Mouse (Mus musculus) small intestine, adult 2 months (tissue): Measurements from ENCODE around the gene Rhbdl1.

Experiments
- CTCF ChIP-seq: fragments of 200-500 bp; IDR thresholded peaks from 2 replicates; pipeline ENCODE4 v1.5.1; 2012; ENCODE audit warnings: low read depth, mild to moderate bottlenecking, control low read depth, inconsistent platforms, low read length, moderate library complexity, mixed read lengths; ENCODE audit not compliant: insufficient replicate concordance, insufficient read length; ENCODE audit errors: extremely low read depth
- POLR2A ChIP-seq: fragments of 200-500 bp; IDR thresholded peaks from 2 replicates; pipeline ENCODE4 v1.6.1; 2012; ENCODE audit warnings: low read depth, mild to moderate bottlenecking, control low read depth, inconsistent platforms, low read length, moderate library complexity

GRCm38 (mm10) chr17:25792615-25793014, 44.5 kb downstream of the Rhbdl1 start, which contains the start of gene Fam173a:
- peak; percentile 10; the same call in 1 of the 2 replicates for TF ChIP-seq CTCF
- TF ChIP-seq POLR2A = no peak
